Mouse (Mus musculus) liver, embryonic 13.5 days (tissue): ENCODE data around the gene Apol8. TPM values are rescaled to one million over a fixed set of nuclear protein-coding genes. Genes with fewer than 3 reads are reported as not detected.
"Not testable (repeated sequence)": the region's sequence is repeated elsewhere in the genome, so short reads cannot be mapped to it uniquely, and the experiment has no call there.

Experiments used
- ATAC-seq: fragments of 200-750 bp; cut with Nextera tagmentation; 2 replicates; pipeline ENCODE4 v1.8.0; 2017; ENCODE audit warnings: low read depth, mild to moderate bottlenecking, moderate number of reproducible peaks, moderate library complexity
- DNase-seq: peaks from one replicate; pipeline ENCODE4 v3.0.0; 2022
- H3K27ac ChIP-seq: fragments of 300-500 bp; sonication (generic); 2 replicates; pipeline ENCODE4 v1.5.1; 2015; ENCODE audit warnings: moderate library complexity, mild to moderate bottlenecking, inconsistent platforms
- H3K27me3 ChIP-seq: fragments of 300-500 bp; sonication (generic); 2 replicates; pipeline ENCODE4 v1.6.1; 2015; ENCODE audit warnings: mild to moderate bottlenecking, inconsistent platforms
- H3K36me3 ChIP-seq: fragments of 300-500 bp; sonication (generic); 2 replicates; pipeline ENCODE4 v1.6.1; 2015; ENCODE audit warnings: mild to moderate bottlenecking, inconsistent platforms
- H3K4me1 ChIP-seq: fragments of 300-500 bp; sonication (generic); replicated peaks from 2 replicates; pipeline ENCODE4 v1.6.1; 2015; ENCODE audit warnings: inconsistent platforms
- H3K4me2 ChIP-seq: fragments of 300-500 bp; sonication (generic); 2 replicates; pipeline ENCODE4 v1.6.1; 2015; ENCODE audit warnings: inconsistent platforms, mild to moderate bottlenecking, moderate library complexity
- H3K4me3 ChIP-seq: fragments of 300-500 bp; sonication (generic); replicated peaks from 2 replicates; pipeline ENCODE4 v1.5.1; 2015; ENCODE audit warnings: mild to moderate bottlenecking, inconsistent platforms
- H3K9ac ChIP-seq: fragments of 300-500 bp; sonication (generic); 2 replicates; pipeline ENCODE4 v1.6.1; 2015; ENCODE audit warnings: mild to moderate bottlenecking, inconsistent platforms
- H3K9me3 ChIP-seq: fragments of 300-500 bp; sonication (generic); replicated peaks from 2 replicates; pipeline ENCODE4 v1.6.1; 2016; ENCODE audit warnings: inconsistent platforms
- WGBS: fragments of 180-500 bp; shearing (Covaris S2); methylation state at CpG from one replicate; pipeline ENCODE4 v1.1.7; 2015; ENCODE audit not compliant: insufficient replicate concordance; 5-methylcytosine and 5-hydroxymethylcytosine counted together
- polyA plus RNA-seq: library from polyadenylated mRNA; unstranded; fragments of >200 nt; fragmentation: Nextera tagmentation; extraction: Ambion mirVana; gene quantifications from 2 replicates; pipeline ENCODE4 v1.2.1, GENCODE M21; 2015

Apol8 gene
- polyA plus RNA-seq, 1 experiment from 2014 or later: 29.8 TPM

DNA sequence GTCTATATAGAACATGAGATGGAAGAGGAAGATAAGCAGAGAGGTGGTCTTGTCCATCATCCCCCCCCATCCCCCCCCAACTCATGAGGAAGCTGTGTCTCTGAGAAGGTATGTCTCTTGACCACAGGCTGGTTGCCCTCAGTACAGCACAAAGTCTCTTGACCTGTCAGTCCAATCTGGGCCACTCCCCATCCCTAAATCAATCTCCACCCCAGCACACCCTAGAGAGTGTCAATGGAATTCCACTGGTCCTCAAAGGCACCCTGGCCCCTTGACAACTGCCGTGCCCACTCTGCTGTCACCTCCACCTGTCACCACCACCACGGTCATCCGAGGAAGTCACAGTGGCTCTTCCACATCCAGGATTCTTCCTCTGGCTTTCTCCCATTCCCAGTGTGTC lies 8.4 kb downstream of the Apol8 start:
- peak overlapping the region; percentile 19; the same call in 1 of the 2 replicates for H3K4me3 ChIP-seq
- WGBS: 87% methylated on average over 3 of the region's 3 CpGs

DNA sequence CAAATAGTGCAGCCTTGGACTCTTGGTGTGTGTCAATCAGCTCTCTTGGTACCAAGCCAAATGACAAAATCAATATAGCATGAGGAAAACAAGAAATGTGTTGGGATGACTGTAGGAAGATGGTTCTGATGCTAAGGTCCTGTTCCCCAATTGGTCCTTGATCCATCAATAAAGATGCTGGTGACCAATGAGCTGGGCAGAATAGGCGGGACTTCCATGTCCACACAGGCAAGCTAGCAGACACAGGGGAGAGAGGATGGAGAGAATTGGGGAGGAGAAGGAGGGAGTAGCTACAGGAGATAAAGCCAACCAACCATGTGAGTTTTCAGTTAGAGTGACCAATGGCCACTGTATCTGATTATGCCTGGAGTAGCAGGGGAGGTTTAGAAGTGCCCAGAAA lies 10.5 kb downstream of the Apol8 start:
- Histone ChIP-seq H3K27me3 (peaks cover 4% of the 10 kb centered on the region), H3K4me1 (peaks cover 33% of the 10 kb centered on the region), H3K4me3 (no peak overlapping the region), H3K9me3 (0 out of 2 replicates have a peak, but pooled peaks cover 7% of the 10 kb centered on the region), H3K4me2 (no peak overlapping the region), H3K9ac (no peak overlapping the region), H3K36me3 (peaks cover 68% of the 10 kb centered on the region), H3K27ac (peak overlapping the region; percentile 39; the same call in 1 of the 2 replicates)
- WGBS: 82% methylated on average over 1 of the region's 1 CpGs
- DNase-seq (no peak), ATAC-seq (no peak)

More for the DNA sequence above, 8.4 kb downstream of the Apol8 start:
- Histone ChIP-seq H3K27ac (no peak overlapping the region), H3K27me3 (peaks cover 4% of the 10 kb centered on the region), H3K4me1 (peaks cover 53% of the 10 kb centered on the region), H3K9ac (no peak overlapping the region), H3K36me3 (peaks cover 89% of the 10 kb centered on the region), H3K4me2 (peak overlapping the region; percentile 13), H3K9me3 (0 out of 2 replicates have a peak, but pooled peaks cover 7% of the 10 kb centered on the region)
- ATAC-seq (no peak), DNase-seq (no peak)

DNA sequence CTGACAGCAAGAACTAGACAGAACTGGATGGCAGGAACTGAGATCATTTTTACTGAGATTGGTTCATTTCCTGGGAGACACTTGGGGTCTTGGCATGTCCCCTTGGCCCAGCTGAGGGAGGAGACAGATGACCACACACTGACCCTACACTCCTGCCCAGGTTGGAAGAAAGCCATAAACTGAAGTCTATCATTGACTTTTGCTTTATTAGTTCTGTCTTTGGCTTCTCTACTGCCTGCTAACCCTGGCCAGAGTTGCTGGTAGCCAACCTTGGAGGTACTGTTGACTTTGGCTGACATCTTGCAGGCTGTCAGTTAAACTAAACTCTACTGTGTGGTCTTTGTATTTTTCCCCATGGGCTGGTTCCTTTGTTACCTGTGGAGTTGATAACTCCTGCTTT lies 11.7 kb downstream of the Apol8 start:
- H3K9ac ChIP-seq: no peak overlapping the region
- H3K9me3 ChIP-seq: 0 out of 2 replicates have a peak, but pooled peaks cover 7% of the 10 kb centered on the region
- H3K27ac ChIP-seq: no peak overlapping the region
- ATAC-seq: no peak
- peaks cover 30% of the 10 kb centered on the region for H3K4me1 ChIP-seq
- H3K36me3 ChIP-seq: peaks cover 56% of the 10 kb centered on the region
- peaks cover 4% of the 10 kb centered on the region for H3K27me3 ChIP-seq
- no peak overlapping the region for H3K4me2 ChIP-seq
- no peak overlapping the region for H3K4me3 ChIP-seq
- DNase-seq: no peak

DNA sequence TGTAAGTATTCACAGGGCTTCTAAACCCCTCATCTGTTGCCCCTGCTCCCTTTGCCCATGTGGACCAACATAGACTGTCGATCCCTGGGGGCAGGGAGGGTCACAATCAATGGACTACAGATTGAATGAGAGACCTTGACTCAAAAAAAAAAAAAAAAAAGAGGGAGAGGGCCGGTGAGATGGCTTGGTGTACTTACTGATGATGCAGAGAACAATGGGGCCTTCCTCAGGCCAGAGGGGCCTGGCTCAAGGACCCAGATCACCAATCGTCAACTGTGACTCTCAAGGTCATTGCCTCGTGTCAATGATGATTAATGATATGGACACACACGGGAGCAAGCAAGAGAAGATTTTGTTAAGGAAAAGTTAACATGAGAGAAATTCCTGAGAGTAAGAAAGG lies 12.2 kb downstream of the Apol8 start:
- ATAC-seq (no peak), DNase-seq (no peak)
- H3K4me2 ChIP-seq: no peak overlapping the region
- peaks cover 4% of the 10 kb centered on the region for H3K27me3 ChIP-seq
- WGBS: 44% methylated on average over 5 of the region's 5 CpGs
- peaks cover 26% of the 10 kb centered on the region for H3K4me1 ChIP-seq
- peaks cover 51% of the 10 kb centered on the region for H3K36me3 ChIP-seq
- 0 out of 2 replicates have a peak, but pooled peaks cover 5% of the 10 kb centered on the region for H3K9me3 ChIP-seq
- H3K4me3 ChIP-seq: no peak overlapping the region
- H3K27ac ChIP-seq: no peak overlapping the region
- H3K9ac ChIP-seq: no peak overlapping the region

DNA sequence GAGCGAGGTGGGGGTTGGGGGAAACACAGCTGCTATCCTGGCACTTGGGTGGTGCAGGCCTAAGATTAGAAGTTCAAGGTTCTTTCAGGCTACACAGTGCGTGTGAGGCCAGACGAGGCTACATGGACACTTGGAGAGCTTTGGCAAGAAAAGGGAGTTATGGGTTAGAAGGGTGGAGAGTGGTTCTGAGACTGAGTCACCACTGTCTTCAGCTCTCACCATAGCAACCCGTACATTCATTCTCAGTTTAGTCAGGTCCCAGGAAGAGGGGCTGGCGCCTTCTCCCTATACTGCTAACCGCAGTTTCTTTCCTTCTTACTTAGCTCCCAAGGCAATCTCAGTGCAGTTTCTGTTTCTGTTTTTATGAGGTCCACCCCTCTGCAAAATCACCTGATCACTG lies 15.2 kb downstream of the Apol8 start:
- H3K4me3 ChIP-seq, H3K9me3 ChIP-seq, H3K27me3 ChIP-seq, H3K4me2 ChIP-seq, DNase-seq, H3K27ac ChIP-seq, ATAC-seq, H3K4me1 ChIP-seq, H3K9ac ChIP-seq: not testable (repeated sequence)
- 73% methylated on average over 6 of the region's 6 CpGs for WGBS
- peaks cover 20% of the 10 kb centered on the region for H3K36me3 ChIP-seq

DNA sequence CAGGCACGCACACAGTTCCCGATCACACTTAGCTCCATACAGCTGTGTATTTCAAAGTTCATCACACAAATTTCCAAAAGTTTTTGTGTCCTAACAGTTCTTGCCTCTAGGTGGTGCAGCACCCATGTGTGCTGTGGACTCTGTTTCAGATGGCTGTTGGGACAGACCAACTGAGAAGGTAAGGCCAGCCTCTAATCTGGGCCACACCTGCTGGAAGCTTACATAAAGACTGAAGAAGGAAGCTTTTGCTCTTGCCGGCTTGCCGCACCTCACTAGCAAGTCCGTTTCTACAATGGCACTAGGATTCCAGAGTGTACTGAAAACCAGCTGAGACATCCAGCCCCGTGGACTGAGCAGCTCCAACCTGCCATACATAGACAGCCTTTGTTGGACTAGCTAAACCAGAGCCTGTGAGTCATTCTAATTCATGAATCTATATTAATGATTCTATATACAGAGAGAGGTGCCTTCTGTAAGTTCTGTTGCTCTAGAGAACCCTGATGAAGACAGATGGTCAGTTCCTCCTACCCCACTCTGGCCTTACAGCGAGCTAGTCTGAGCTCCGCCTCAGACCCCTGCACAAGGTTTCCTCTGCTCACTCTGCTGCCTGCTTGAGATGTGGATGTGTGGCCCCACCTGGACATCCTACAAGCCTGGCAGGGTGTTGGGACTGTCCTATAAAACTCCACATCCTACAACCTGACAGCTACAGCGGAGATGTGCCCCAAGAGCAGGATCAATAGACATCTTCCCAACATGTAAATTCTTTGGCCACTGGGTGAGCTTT lies 16.1 kb downstream of the Apol8 start:
- peak; percentile 58; the same call in 1 of the 2 replicates for ATAC-seq
- no peak for DNase-seq
- H3K27me3 ChIP-seq: no peaks in the 10 kb centered on the region; the same call in none of the 2 replicates
- WGBS: 66% methylated on average over 9 of the region's 9 CpGs
- H3K9me3 ChIP-seq: no peaks in the 10 kb centered on the region
- H3K4me1 ChIP-seq: no peaks in the 10 kb centered on the region; the same call in 1 of the 2 replicates
- no peak overlapping the region for H3K27ac ChIP-seq
- peaks cover 12% of the 10 kb centered on the region for H3K36me3 ChIP-seq
- no peak overlapping the region for H3K9ac ChIP-seq
- no peak overlapping the region for H3K4me2 ChIP-seq
- no peak overlapping the region for H3K4me3 ChIP-seq

DNA sequence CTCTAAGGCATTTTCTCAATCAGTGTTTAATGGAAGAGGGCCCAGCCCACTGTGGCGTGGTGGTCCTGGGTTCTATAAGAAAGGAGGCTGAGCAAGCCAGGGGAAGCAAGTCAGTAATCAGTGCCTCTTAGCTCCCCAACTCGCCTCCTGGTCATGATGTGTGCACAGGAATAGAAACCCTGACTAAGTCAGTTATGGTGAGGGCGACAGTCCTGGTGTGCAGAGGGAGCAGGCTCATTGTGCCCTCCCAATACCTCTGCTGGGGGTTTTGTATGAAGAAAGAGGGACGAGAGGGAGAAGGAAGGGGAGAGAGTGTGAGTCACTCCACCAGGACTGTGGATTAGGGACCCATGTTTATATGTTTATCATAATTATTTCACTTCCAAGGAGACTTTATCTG lies 22.9 kb downstream of the Apol8 start:
- not testable (repeated sequence) for H3K36me3 ChIP-seq, ATAC-seq, H3K27me3 ChIP-seq, H3K4me3 ChIP-seq, H3K9ac ChIP-seq, H3K9me3 ChIP-seq, H3K4me1 ChIP-seq, H3K27ac ChIP-seq, DNase-seq, H3K4me2 ChIP-seq
- WGBS: 42% methylated on average over 4 of the region's 4 CpGs

DNA sequence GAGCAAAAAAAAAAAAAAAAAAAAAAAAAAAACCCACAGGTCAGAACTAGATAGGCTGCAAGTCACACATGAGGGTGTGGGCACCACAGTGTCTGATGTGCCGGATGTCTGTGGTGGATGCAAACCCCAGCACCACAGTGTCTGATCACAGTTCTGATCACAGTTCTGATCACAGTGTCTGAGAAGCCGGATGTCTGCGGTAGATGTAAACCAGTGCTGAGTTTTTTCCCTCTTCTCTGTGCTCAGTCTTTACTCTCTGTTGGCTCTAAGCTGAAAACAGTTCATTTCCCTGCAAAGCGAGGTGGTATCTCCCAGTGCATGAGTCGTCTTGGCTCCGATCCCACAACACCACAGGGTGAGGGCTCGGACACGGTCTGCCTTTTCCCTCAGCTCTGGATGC lies 23.4 kb downstream of the Apol8 start:
- H3K27me3 ChIP-seq, H3K4me1 ChIP-seq, DNase-seq, H3K27ac ChIP-seq, H3K36me3 ChIP-seq, H3K9ac ChIP-seq, H3K9me3 ChIP-seq, H3K4me3 ChIP-seq, H3K4me2 ChIP-seq, ATAC-seq: not testable (repeated sequence)
- WGBS: 52% methylated on average over 8 of the region's 8 CpGs

DNA sequence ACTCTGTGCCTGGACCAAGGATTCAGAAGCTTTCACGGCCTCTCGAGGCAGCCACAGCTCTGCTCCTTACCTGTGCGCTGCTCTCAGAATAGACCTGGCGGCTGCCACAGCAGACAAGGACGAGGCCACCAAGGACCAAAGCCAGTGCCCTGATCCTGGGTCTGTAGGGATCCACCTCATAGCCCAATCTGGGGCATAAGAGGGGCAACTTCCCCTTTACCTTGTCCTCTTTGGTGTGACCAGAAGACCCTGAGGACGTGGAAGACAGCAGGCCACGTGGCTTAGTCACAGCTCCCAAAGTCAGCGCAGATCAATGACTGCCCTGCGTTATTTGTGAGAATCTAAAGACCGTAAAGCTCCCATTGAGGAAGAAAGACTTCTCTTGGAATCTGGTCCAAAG lies 24.0 kb downstream of the Apol8 start:
- DNase-seq, H3K4me3 ChIP-seq, H3K27ac ChIP-seq, H3K4me2 ChIP-seq, H3K27me3 ChIP-seq, H3K4me1 ChIP-seq, ATAC-seq, H3K9ac ChIP-seq, H3K9me3 ChIP-seq, H3K36me3 ChIP-seq: not testable (repeated sequence)
- 69% methylated on average over 10 of the region's 10 CpGs for WGBS

DNA sequence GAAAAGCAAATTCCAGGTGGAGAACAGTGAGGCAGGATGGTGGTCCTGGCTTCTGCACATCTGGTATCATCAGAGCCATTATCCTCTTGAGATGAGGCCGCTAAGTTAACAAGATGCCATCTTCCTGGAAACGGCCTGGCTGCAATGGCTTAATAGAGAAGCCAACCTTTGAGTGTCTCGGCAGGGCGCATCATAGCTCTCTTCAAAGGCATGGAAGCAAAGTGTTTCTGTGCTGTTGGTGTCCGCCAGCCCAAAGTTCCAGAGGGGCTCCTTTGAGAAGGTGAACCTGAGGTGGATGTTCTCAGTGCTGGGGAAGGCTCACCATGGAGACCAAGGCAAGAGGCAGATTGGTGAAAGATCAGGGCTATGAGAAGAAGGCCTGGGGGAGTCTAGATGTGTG lies 25.2 kb downstream of the Apol8 start:
- no peak for ATAC-seq
- H3K4me3 ChIP-seq: no peak overlapping the region
- no peaks in the 10 kb centered on the region for H3K36me3 ChIP-seq
- no peaks in the 10 kb centered on the region for H3K4me1 ChIP-seq
- no peak overlapping the region for H3K27ac ChIP-seq
- 70% methylated on average over 5 of the region's 5 CpGs for WGBS
- no peak overlapping the region for H3K9ac ChIP-seq
- H3K9me3 ChIP-seq: no peaks in the 10 kb centered on the region
- no peak overlapping the region for H3K4me2 ChIP-seq
- no peaks in the 10 kb centered on the region for H3K27me3 ChIP-seq
- DNase-seq: no peak

DNA sequence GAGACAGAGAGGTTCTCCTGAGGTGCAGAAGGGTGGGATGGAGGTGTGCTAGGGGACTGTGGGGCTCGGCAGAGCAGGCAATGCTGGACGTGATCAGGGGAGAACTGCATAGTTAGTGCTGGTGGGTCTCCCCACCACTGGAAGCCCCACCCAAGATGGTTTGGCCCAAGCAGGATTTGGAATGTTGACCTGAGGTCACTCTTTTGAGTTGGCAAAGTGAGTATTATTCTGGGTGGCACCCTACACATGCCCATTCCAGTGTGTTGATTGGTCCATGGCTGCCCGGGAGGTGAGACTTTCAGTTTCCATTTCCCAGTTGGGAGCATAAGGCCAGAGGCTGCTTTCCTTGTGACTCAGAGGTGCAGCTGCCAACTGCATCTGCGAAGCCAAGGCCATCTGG lies 28.1 kb downstream of the Apol8 start, which contains the start of gene Apol9b:
Apol9b (plus strand) TSS at position 301 of the 400 bp plus-strand sequence.
- not testable (repeated sequence) for H3K9me3 ChIP-seq, ATAC-seq, H3K36me3 ChIP-seq, H3K4me1 ChIP-seq, H3K4me3 ChIP-seq, H3K27ac ChIP-seq, H3K27me3 ChIP-seq, H3K4me2 ChIP-seq, DNase-seq, H3K9ac ChIP-seq
- 54% methylated on average over 1 of the region's 4 CpGs for WGBS

DNA sequence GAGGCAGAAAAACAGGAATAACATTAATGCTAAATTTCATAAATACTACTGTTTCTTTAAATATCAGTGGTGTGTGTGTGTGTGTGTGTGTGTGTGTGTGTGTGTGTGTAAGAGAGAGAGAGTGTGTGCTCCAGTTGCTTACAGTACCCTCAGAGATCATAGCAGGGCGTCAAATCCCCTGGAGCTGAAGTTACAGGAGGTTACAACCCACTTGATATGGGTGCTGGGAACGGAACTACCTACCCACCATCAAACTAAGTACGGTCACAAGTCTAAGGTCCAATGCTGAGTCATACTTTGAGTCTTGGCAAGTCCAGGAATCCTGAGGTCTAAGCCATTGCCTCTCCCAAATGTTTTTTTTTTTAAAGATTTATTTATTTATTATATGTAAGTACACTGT lies 29.1 kb downstream of the Apol8 start:
- DNase-seq, ATAC-seq, H3K4me2 ChIP-seq, H3K4me1 ChIP-seq, H3K27me3 ChIP-seq, H3K36me3 ChIP-seq, H3K4me3 ChIP-seq, H3K9me3 ChIP-seq, H3K27ac ChIP-seq, H3K9ac ChIP-seq: not testable (repeated sequence)
- 61% methylated on average over 3 of the region's 3 CpGs for WGBS
